Mouse (Mus musculus) stomach, postnatal 0 days (tissue): ENCODE measurements around the gene Cask.

Experiments
- CTCF ChIP-seq: IDR thresholded peaks from 2 replicates; pipeline ENCODE4 v1.5.1; 2016; ENCODE audit warnings: antibody characterized with exemption, low read depth, mild to moderate bottlenecking, moderate library complexity
- EP300 ChIP-seq: optimal IDR thresholded peaks from 2 replicates; pipeline ENCODE3; 2016; ENCODE audit warnings: antibody characterized with exemption

DNA sequence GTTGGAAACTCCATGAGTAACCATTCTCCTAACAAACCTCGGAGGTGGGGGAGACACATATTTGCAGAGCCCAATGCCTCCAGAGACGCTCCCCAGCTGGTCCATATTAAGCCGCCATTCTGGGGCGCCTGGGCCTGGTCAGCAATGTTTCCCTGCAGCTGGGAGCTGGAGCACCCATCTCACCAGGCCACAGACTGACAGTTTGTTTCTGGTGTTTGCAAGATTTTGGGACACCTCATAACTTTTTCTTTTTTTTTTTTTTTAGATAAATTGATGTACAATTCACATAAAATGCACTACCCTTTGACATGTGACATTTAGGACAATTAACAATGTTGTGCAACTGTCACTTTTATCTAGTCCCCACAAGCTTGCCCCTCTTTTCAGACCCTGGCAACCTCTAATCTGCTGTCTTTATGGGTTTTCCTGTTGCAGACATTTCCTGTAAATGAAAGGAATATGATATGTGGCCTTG, 378.4 kb downstream of the Cask start:
- TF ChIP-seq CTCF (no peak), EP300 (no peak)
